Mouse (Mus musculus) hindbrain, embryonic 13.5 days (tissue): ENCODE data around the gene Bpifc. TPM values are rescaled to one million over a fixed set of nuclear protein-coding genes. Genes with fewer than 3 reads are reported as not detected.

Source experiments
- ATAC-seq: fragments of 200-750 bp; cut with Nextera tagmentation; 2 replicates; pipeline ENCODE4 v1.8.0; 2017; ENCODE audit warnings: moderate TSS enrichment; ENCODE audit not compliant: low FRiP score
- H3K27ac ChIP-seq: fragments of 300-500 bp; sonication (generic); 2 replicates; pipeline ENCODE4 v1.5.1; 2015; ENCODE audit warnings: inconsistent platforms, mild to moderate bottlenecking, moderate library complexity
- H3K27me3 ChIP-seq: fragments of 300-500 bp; sonication (generic); 2 replicates; pipeline ENCODE4 v1.6.1; 2015; ENCODE audit warnings: mild to moderate bottlenecking, inconsistent platforms
- H3K36me3 ChIP-seq: fragments of 300-500 bp; sonication (generic); 2 replicates; pipeline ENCODE4 v1.6.1; 2015; ENCODE audit warnings: mild to moderate bottlenecking, inconsistent platforms
- H3K4me1 ChIP-seq: fragments of 300-500 bp; sonication (generic); replicated peaks from 2 replicates; pipeline ENCODE4 v1.6.1; 2015; ENCODE audit warnings: inconsistent platforms
- H3K4me2 ChIP-seq: fragments of 300-500 bp; sonication (generic); 2 replicates; pipeline ENCODE4 v1.6.1; 2015; ENCODE audit warnings: inconsistent platforms, mild to moderate bottlenecking, moderate library complexity
- H3K4me3 ChIP-seq: fragments of 300-500 bp; sonication (generic); 2 replicates; pipeline ENCODE4 v1.5.1; 2015; ENCODE audit warnings: mild to moderate bottlenecking, inconsistent platforms
- H3K9ac ChIP-seq: fragments of 300-500 bp; sonication (generic); 2 replicates; pipeline ENCODE4 v1.6.1; 2015; ENCODE audit warnings: mild to moderate bottlenecking, inconsistent platforms
- H3K9me3 ChIP-seq: fragments of 300-500 bp; sonication (generic); 2 replicates; pipeline ENCODE4 v1.6.1; 2016; ENCODE audit warnings: inconsistent platforms
- WGBS: fragments of 180-500 bp; shearing (Covaris S2); methylation state at CpG from one replicate; pipeline ENCODE4 v1.1.7; 2015; 5-methylcytosine and 5-hydroxymethylcytosine counted together
- polyA plus RNA-seq: library from polyadenylated mRNA; unstranded; fragments of >200 nt; fragmentation: Nextera tagmentation; extraction: Ambion mirVana; gene quantifications from 2 replicates; pipeline ENCODE4 v1.2.1, GENCODE M21; 2015

Bpifc gene
- polyA plus RNA-seq, 1 experiment from 2014 or later = not detected

DNA sequence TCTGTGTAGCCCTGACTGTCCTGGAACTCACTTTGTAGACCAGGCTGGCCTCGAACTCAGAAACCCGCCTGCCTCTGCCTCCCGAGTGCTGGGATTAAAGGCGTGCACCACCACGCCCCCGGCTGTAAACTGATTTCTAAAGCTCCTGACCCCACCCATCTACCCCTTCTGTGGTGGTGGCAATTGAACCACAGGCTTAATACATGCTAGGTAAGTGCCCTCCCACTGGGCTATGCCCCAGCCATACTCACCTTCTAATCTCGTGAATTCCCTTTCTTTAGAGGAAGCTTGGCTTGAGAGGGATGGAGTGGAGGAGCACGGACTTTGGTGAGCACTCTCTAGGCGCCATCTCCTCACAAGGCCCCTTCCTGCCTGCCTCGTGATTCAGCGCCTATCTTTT, 81.7 kb downstream of the Bpifc start:
- H3K27ac ChIP-seq = no peak overlapping the region
- H3K4me2 ChIP-seq = no peak overlapping the region
- H3K36me3 ChIP-seq = no peaks in the 10 kb centered on the region
- H3K9me3 ChIP-seq = no peaks in the 10 kb centered on the region
- H3K4me1 ChIP-seq = peaks cover 19% of the 10 kb centered on the region
- H3K4me3 ChIP-seq = no peak overlapping the region
- peaks cover 11% of the 10 kb centered on the region; the same call in 1 of the 2 replicates for H3K27me3 ChIP-seq
- 92% methylated on average over 11 of the region's 11 CpGs for WGBS
- ATAC-seq = no peak
- no peak overlapping the region for H3K9ac ChIP-seq

DNA sequence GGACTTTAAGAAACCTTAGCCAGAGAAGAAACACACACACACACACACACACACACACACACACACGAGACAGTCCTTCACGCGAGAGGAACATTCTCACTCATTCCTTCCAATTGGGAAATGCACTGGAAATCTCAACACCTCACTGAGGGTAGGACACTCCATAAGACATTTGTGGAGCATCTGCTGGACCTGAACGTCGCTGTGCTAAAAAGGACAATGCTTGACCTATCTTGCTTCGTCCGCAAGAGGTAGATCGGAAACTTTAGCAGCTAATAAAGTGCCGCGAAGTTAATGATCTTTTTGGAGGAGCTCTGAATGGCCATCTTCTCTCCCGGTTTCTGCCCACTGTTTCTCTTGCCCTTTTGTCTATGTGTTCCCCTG, 82.5 kb downstream of the Bpifc start:
- WGBS = 52% methylated on average over 11 of the region's 11 CpGs
- Histone ChIP-seq H3K27ac (no peak overlapping the region), H3K36me3 (no peaks in the 10 kb centered on the region), H3K27me3 (peaks cover 11% of the 10 kb centered on the region; the same call in 1 of the 2 replicates), H3K4me2 (peak overlapping the region; percentile 87), H3K4me3 (peak overlapping the region; percentile 57), H3K9ac (peak overlapping the region; percentile 73), H3K4me1 (peaks cover 19% of the 10 kb centered on the region), H3K9me3 (no peaks in the 10 kb centered on the region)
- no peak for ATAC-seq

DNA sequence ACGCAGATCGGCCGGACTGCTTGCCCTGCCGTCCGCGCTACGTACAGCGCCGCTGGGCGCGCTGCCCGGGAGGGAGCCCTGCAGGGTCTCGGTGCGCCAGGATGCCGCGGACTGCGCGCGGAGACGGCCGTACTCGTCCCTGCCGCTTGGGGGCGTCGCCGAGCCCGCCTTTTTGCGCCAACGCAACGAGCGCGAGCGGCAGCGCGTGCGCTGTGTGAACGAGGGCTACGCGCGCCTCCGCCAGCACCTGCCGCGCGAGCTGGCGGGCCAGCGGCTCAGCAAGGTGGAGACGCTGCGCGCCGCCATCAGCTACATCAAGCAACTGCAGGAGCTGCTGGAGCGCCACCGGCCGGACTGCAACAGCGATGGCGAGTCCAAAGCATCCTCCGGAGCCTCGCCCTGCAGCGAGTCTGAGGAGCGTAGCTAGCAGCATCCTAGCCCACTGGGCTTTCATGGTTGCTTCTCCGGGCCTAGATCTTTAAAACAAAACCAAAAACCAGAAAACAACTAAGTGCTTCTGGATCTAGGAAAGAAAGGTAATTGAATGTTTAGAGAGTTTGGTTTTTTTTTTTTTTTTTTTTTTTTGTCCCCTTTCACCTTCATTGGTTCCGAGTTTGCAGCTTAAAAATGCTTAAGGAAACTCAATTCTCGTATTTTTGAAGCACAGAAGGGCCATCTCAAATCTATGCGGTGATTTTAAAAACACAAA, 83.0 kb downstream of the Bpifc start:
- Histone ChIP-seq H3K27ac (0 out of 2 replicates have a peak overlapping the region, but pooled peaks have one; percentile 23), H3K4me1 (peaks cover 19% of the 10 kb centered on the region), H3K36me3 (no peaks in the 10 kb centered on the region), H3K4me3 (peak overlapping the region; percentile 57), H3K4me2 (peak overlapping the region; percentile 87), H3K9ac (peak overlapping the region; percentile 73), H3K27me3 (peaks cover 11% of the 10 kb centered on the region; the same call in 1 of the 2 replicates), H3K9me3 (no peaks in the 10 kb centered on the region)
- peak; percentile 94 for ATAC-seq
- 1% methylated on average over 63 of the region's 63 CpGs for WGBS

DNA sequence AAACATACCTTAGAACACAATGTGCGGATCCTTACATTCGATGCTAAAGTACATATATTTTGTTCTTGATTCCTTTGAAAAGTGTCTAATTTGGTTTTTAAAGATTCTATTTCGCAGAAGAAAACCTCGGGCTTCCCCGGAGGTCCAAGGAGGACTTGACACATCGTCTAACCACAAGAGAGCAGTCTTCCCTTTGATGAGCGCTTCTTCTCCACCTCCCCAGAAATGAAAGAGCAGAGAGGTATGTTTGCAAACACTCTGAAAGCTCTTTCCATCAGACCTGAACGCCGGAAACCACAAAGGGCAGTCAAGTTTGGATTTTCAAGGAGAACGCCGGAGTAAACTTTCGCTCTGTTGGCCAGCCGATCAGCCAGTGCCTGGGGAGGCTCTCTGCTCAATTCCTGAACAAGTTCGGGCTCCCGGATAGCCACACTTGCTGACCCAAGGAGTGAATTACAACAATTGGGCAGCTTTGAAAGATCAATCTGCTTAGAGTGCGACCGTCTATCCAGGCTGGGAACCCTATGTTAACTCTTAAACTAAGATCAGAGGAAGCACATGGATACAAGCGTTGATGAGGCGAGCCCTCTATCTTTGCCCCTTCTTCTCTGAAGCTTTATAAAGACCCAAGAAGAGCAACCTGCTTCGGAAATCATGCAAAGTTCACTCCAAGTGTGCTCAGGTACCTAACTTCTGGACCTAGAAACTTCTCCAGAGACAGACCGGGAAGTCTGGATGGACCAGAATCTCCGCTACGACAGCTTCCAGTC, 83.8 kb downstream of the Bpifc start, which contains the start of gene Ascl4:
Gene Ascl4 (plus strand): TSS at position 6 of the 770 bp plus-strand sequence.
- Histone ChIP-seq H3K27ac (0 out of 2 replicates have a peak within 1 kb of the TSS, but pooled peaks have one; percentile 23), H3K36me3 (no peaks in the 10 kb centered on the region), H3K4me1 (peaks cover 19% of the 10 kb centered on the region), H3K4me3 (peak within 1 kb of the TSS; percentile 57), H3K4me2 (peak within 1 kb of the TSS; percentile 87), H3K9me3 (no peaks in the 10 kb centered on the region), H3K9ac (peak within 1 kb of the TSS; percentile 73), H3K27me3 (peaks cover 15% of the 10 kb centered on the region; the same call in 1 of the 2 replicates)
- 2% methylated on average over 23 of the region's 23 CpGs for WGBS
- 0 out of 2 replicates have a peak, but pooled peaks have one; percentile 23 for ATAC-seq

DNA sequence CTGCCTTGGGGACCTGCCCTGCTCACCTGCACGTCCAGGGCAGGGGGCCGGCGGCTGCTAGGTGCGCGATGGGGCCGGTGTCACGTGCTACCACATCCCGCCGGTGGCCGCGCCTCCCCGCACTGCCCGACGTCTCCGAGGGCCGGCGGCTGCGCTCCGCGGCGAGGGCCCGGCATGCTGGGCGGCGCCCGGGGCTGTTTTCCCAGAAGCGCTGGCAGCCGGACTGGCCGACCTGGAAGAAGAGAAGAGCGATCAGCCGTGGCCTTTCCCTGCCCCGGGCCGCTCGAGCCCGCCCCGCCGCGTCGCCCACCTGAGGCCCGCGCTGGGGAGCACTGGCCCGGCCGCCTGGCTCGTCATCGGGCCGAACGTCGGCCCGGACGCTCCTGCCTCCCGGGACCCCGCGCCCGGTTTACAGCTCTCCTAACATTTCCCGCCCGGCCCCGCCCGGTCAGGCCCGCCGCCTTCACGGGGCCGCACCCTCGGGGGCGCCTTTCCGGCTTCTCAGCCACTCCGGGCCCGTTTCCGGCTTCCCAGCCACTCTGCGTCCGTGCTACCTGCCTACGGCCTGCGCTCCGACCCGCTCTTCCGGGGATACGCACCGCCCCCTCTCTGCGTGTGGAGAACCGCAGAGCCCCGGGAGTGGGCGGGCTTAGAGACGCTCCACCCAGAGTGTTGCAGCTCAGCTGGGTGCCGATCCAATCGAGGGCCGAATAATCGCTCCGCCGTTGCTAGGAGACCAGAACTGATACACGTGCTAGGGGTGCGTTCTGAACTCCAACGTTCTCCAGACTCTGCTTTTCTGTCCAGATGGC, 95.0 kb downstream of the Bpifc start, which contains the start of gene Prdm4:
Gene Prdm4 (minus strand): TSS at position 645 of the 812 bp plus-strand sequence.
- H3K36me3 ChIP-seq = peaks cover 25% of the 10 kb centered on the region
- H3K9ac ChIP-seq = peak within 1 kb of the TSS; percentile 92
- peaks cover 11% of the 10 kb centered on the region; the same call in 1 of the 2 replicates for H3K27me3 ChIP-seq
- H3K4me1 ChIP-seq = peaks cover 15% of the 10 kb centered on the region
- H3K9me3 ChIP-seq = no peaks in the 10 kb centered on the region
- ATAC-seq = peak; percentile 100
- peak within 1 kb of the TSS; percentile 89 for H3K27ac ChIP-seq
- under 1% methylated on average over 88 of the region's 90 CpGs for WGBS
- H3K4me3 ChIP-seq = peak within 1 kb of the TSS; percentile 98
- peak within 1 kb of the TSS; percentile 76 for H3K4me2 ChIP-seq

Other genes with a start within 250 kb of the Bpifc start
- gene Pwp1, start 182.4 kb downstream of the Bpifc start, polyA plus RNA-seq = 66.8 and 68.5 TPM in 2 replicates
- 20.1 and 23.6 TPM in 2 replicates for gene Prdm4, start 94.8 kb downstream of the Bpifc start, polyA plus RNA-seq
- gene Ascl4, start 84.2 kb downstream of the Bpifc start, polyA plus RNA-seq = 0.13 and 0.47 TPM in 2 replicates
- 182 and 186 TPM in 2 replicates for gene Rtcb, start 54.1 kb downstream of the Bpifc start, polyA plus RNA-seq
- gene Fbxo7, start 10.1 kb upstream of the Bpifc start, polyA plus RNA-seq = 17.0 and 21.6 TPM in 2 replicates